13 mouse cellular contexts compared by ENCODE assay signal in genomic region chr2:159826417-159826816, GRCm38 (mm10).
DNase-seq lines count a peak whose midpoint lies in the region; ATAC-seq lines count a peak whose summit lies in the region.
"Had no signal": no experiment of that assay in that cellular context is flagged by ENCODE, and none has a peak within 500 bp of the region (broad histone marks: within the 10 kb centered on the region; RNA-seq: fewer than 3 reads in every experiment).

No protein-coding gene starts in this region.

- WGBS in limb, embryonic 13.5 days, result 52% methylated on average over 2 of the region's 2 CpGs
- 87% methylated on average over 2 of the region's 2 CpGs for WGBS in limb, embryonic 10.5 days

- H3K4me3 ChIP-seq in limb, embryonic 13.5 days, result no peak overlapping the region
- H3K4me3 ChIP-seq in limb, embryonic 10.5 days, result no peak overlapping the region
- H3K4me3 ChIP-seq: erythroblast, embryonic 14.5 days; liver, embryonic 15.5 days; stomach, embryonic 15.5 days had no signal

- intact Hi-C loops in heart, postnatal 36 days (cut with DNase I), result no loop called here

- H3K9me3 ChIP-seq in limb, embryonic 13.5 days, result no peaks in the 10 kb centered on the region
- no peaks in the 10 kb centered on the region for H3K9me3 ChIP-seq in limb, embryonic 10.5 days (replicated peaks)
- H3K9me3 ChIP-seq: liver, embryonic 15.5 days; stomach, embryonic 15.5 days had no signal

- no peak overlapping the region for H3K4me2 ChIP-seq in limb, embryonic 13.5 days (replicated peaks)
- H3K4me2 ChIP-seq: liver, embryonic 15.5 days; stomach, embryonic 15.5 days had no signal

- no peak overlapping the region for H3K9ac ChIP-seq in limb, embryonic 13.5 days
- H3K9ac ChIP-seq: liver, embryonic 15.5 days; stomach, embryonic 15.5 days had no signal

- no peak overlapping the region for H3K27ac ChIP-seq in limb, embryonic 13.5 days
- no peak overlapping the region for H3K27ac ChIP-seq in limb, embryonic 10.5 days
- H3K27ac ChIP-seq: liver, embryonic 15.5 days; stomach, embryonic 15.5 days had no signal

- no peaks in the 10 kb centered on the region for H3K36me3 ChIP-seq in limb, embryonic 13.5 days
- no peaks in the 10 kb centered on the region for H3K36me3 ChIP-seq in limb, embryonic 10.5 days
- H3K36me3 ChIP-seq: liver, embryonic 15.5 days; stomach, embryonic 15.5 days had no signal

- no peak for DNase-seq in limb, embryonic 10.5 days (ENCODE audit: low spot score)
- peak; percentile 8 for DNase-seq in forelimb bud, embryonic 11.5 days (ENCODE audit: low read depth, low spot score)
- peak; percentile 10 to 17 for DNase-seq in heart, postnatal 36 days
- no peak for DNase-seq in thymus, postnatal 0 days (ENCODE audit: low spot score)
- DNase-seq in frontal cortex, postnatal 10 days (ENCODE audit: low spot score in 2 of 2), result no peak
- no peak for DNase-seq in lung, postnatal 14 days
- DNase-seq: cerebellum, adult 18-20 months; retina, postnatal 1 day had no signal

- H3K27me3 ChIP-seq in limb, embryonic 13.5 days, result no peaks in the 10 kb centered on the region
- no peaks in the 10 kb centered on the region for H3K27me3 ChIP-seq in limb, embryonic 10.5 days (ENCODE audit: low read depth, poor library complexity, severe bottlenecking)
- H3K27me3 ChIP-seq: liver, embryonic 15.5 days; stomach, embryonic 15.5 days had no signal

- ATAC-seq in limb, embryonic 13.5 days (ENCODE audit: low FRiP score, low read depth), result peak; percentile 85
- ATAC-seq: inflammation-experienced regulatory T-cells, adult 6 months had no signal

- no peaks in the 10 kb centered on the region; the same call in 1 of the 2 replicates for H3K4me1 ChIP-seq in limb, embryonic 13.5 days
- no peaks in the 10 kb centered on the region for H3K4me1 ChIP-seq in limb, embryonic 10.5 days
- H3K4me1 ChIP-seq: liver, embryonic 15.5 days; stomach, embryonic 15.5 days had no signal

Comparison
In these comparisons a context has a peak if more than half of its experiments do, and no peak if none do; other contexts are left out.
1. DNase-seq: peak in forelimb bud, embryonic 11.5 days (single experiment) and heart, postnatal 36 days (2 of 2); none in limb, embryonic 10.5 days (single experiment), thymus, postnatal 0 days (single experiment), frontal cortex, postnatal 10 days (0 of 2) and lung, postnatal 14 days (single experiment).